Mouse (Mus musculus): ENCODE measurements around the gene Pcare. TPM values are rescaled to one million over a fixed set of nuclear protein-coding genes. Genes with fewer than 3 reads are reported as not detected.

Pcare gene
- total RNA-seq, 2 experiments from 2014 or later: 0.27 to 0.28 TPM

Other genes starting within 250 kb of the Pcare start
- gene Ndc80, start 226.0 kb downstream of the Pcare start, total RNA-seq (2021): under 1 TPM; 0.34 to 0.57 TPM
- gene Spdya, start 200.8 kb downstream of the Pcare start, total RNA-seq (2021): 1 to 10 TPM; 1.6 to 1.7 TPM
- gene Wdr43, start 137.0 kb downstream of the Pcare start, total RNA-seq (2021): 10 to 100 TPM; 23.5 to 28.8 TPM
- 1 to 10 TPM; 2.4 to 3.4 TPM for gene Togaram2, start 79.6 kb downstream of the Pcare start, total RNA-seq (2021)
- gene Clip4, start 15.6 kb upstream of the Pcare start, total RNA-seq (2021): 10 to 100 TPM; 62.8 to 76.7 TPM